Mouse (Mus musculus) kidney, embryonic 14.5 days (tissue): ENCODE measurements around the gene Gk5. TPM values are rescaled to one million over a fixed set of nuclear protein-coding genes. Genes with fewer than 3 reads are reported as not detected.

Experiments used
- ATAC-seq: fragments of 200-750 bp; cut with Nextera tagmentation; 2 replicates; pipeline ENCODE4 v1.8.0; 2017; ENCODE audit warnings: moderate number of reproducible peaks, mild to moderate bottlenecking, moderate TSS enrichment, moderate library complexity; ENCODE audit not compliant: low FRiP score, low TSS enrichment
- H3K27ac ChIP-seq: fragments of 300-500 bp; sonication (generic); 2 replicates; pipeline ENCODE4 v1.5.1; 2014; ENCODE audit warnings: low read depth, mild to moderate bottlenecking, low read length, moderate library complexity, mixed read lengths
- H3K27me3 ChIP-seq: fragments of 300-500 bp; sonication (generic); 2 replicates; pipeline ENCODE4 v1.6.1; 2014; ENCODE audit warnings: mild to moderate bottlenecking, low read length; ENCODE audit not compliant: control insufficient read depth, insufficient read depth
- H3K36me3 ChIP-seq: fragments of 300-500 bp; sonication (generic); 2 replicates; pipeline ENCODE4 v1.6.1; 2014; ENCODE audit warnings: low read length, mixed read lengths; ENCODE audit not compliant: control insufficient read depth, insufficient read depth
- H3K4me1 ChIP-seq: fragments of 300-500 bp; sonication (generic); 2 replicates; pipeline ENCODE4 v1.6.1; 2014; ENCODE audit warnings: low read length, mixed read lengths; ENCODE audit not compliant: control insufficient read depth, insufficient read depth
- H3K4me2 ChIP-seq: fragments of 300-500 bp; sonication (generic); replicated peaks from 2 replicates; pipeline ENCODE4 v1.6.1; 2014; ENCODE audit warnings: low read depth, mild to moderate bottlenecking, low read length
- H3K4me3 ChIP-seq: fragments of 300-500 bp; sonication (generic); 2 replicates; pipeline ENCODE4 v1.5.1; 2014; ENCODE audit warnings: mild to moderate bottlenecking, low read length
- H3K9ac ChIP-seq: fragments of 300-500 bp; sonication (generic); 2 replicates; pipeline ENCODE4 v1.6.1; 2014; ENCODE audit warnings: low read depth, mild to moderate bottlenecking, low read length, moderate library complexity
- H3K9me3 ChIP-seq: fragments of 300-500 bp; sonication (generic); 2 replicates; pipeline ENCODE4 v1.6.1; 2016; ENCODE audit warnings: low read length; ENCODE audit not compliant: control insufficient read depth
- WGBS: fragments of 180-500 bp; shearing (Covaris S2); extraction: QIAGEN DNeasy Blood & Tissue Kit; methylation state at CpG from one replicate; pipeline ENCODE4 v1.1.7; 2014; 5-methylcytosine and 5-hydroxymethylcytosine counted together
- polyA plus RNA-seq: library from polyadenylated mRNA; unstranded; fragments of >200 nt; fragmentation: Nextera tagmentation; extraction: Ambion mirVana; gene quantifications from 2 replicates; pipeline ENCODE4 v1.2.1, GENCODE M21; 2014

Gene Gk5
- polyA plus RNA-seq, 1 experiment from 2014 or later, result 6.8 TPM

DNA sequence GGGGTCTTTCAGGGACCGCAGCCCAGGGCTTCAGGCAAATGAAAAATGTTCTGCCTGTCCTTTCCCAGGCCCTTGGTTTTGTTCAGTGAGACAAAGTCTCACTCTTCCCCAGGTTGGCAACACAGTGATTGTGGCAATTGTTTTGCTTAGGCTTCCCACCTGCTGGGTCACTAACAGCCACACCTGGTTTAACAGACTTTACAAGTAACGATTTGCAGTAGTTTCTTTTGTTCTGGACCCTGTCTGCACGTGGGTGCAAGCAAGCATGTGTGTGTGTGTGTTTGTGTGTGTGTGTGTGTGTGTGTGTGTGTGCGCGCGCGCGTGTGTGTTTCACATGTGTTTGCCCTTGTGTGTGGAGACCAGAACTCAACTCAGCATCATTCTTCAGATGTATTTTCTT lies 16.3 kb upstream of the Gk5 start:
- no peak for ATAC-seq
- no peaks in the 10 kb centered on the region for H3K4me1 ChIP-seq
- H3K27ac ChIP-seq, result no peak overlapping the region
- H3K9ac ChIP-seq, result no peak overlapping the region
- H3K36me3 ChIP-seq, result no peaks in the 10 kb centered on the region
- H3K27me3 ChIP-seq, result no peaks in the 10 kb centered on the region
- H3K9me3 ChIP-seq, result peaks cover 19% of the 10 kb centered on the region
- H3K4me2 ChIP-seq, result no peak overlapping the region
- WGBS, result 91% methylated on average over 8 of the region's 8 CpGs
- no peak overlapping the region for H3K4me3 ChIP-seq

DNA sequence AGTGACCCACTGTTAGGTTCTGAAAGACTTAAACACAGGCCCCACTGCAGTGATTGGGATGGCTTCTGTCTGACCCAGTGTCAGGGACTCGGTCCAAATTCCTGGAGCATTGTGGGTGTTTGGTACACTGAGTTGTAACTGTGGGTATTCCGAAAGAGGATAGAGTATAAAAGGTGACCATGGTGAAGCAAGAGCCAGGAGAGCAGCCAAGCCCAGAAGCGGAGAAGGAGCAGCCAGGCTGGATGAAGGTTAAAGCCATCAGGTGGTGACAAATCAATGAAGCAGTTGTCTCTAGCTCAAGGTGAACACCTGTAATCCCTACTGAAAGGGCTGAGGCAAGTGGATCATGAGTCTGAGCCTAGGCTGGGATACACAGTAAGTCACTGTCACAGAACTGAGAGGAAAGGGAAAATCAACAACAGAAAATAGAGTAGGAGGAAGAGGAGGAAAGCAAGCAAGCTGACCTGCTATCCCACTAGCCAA lies 6.2 kb upstream of the Gk5 start:
- no peaks in the 10 kb centered on the region for H3K9me3 ChIP-seq
- H3K4me3 ChIP-seq, result no peak overlapping the region
- H3K9ac ChIP-seq, result no peak overlapping the region
- no peak overlapping the region for H3K27ac ChIP-seq
- H3K36me3 ChIP-seq, result no peaks in the 10 kb centered on the region
- H3K4me1 ChIP-seq, result no peaks in the 10 kb centered on the region
- ATAC-seq, result no peak
- H3K4me2 ChIP-seq, result no peak overlapping the region
- H3K27me3 ChIP-seq, result no peaks in the 10 kb centered on the region
- 82% methylated on average over 3 of the region's 3 CpGs for WGBS

DNA sequence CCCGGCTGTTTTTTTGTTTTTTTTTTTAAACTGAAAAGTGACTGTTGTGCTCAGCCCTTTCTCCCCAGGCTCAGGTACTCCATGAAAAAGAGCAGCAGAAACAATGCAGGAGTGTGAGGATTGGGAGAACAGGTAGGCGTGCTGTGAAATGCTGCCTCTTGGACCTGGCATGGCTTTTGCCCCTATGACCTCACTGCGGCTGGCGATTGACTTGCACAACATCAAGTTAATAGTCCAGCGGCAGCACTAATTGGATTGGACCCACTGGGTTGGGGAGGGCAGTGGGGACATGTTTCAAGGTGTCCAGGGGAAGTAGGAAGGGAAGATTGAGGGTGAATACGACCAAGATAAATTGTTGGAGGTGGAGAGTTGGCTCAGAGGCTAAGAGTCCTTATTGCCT lies 2.4 kb upstream of the Gk5 start:
- no peak overlapping the region for H3K4me3 ChIP-seq
- H3K4me2 ChIP-seq, result no peak overlapping the region
- H3K27me3 ChIP-seq, result no peaks in the 10 kb centered on the region
- H3K4me1 ChIP-seq, result 0 out of 2 replicates have a peak, but pooled peaks cover 5% of the 10 kb centered on the region
- H3K36me3 ChIP-seq, result no peaks in the 10 kb centered on the region
- no peak overlapping the region for H3K27ac ChIP-seq
- H3K9me3 ChIP-seq, result no peaks in the 10 kb centered on the region
- 87% methylated on average over 6 of the region's 6 CpGs for WGBS
- H3K9ac ChIP-seq, result no peak overlapping the region
- no peak for ATAC-seq

DNA sequence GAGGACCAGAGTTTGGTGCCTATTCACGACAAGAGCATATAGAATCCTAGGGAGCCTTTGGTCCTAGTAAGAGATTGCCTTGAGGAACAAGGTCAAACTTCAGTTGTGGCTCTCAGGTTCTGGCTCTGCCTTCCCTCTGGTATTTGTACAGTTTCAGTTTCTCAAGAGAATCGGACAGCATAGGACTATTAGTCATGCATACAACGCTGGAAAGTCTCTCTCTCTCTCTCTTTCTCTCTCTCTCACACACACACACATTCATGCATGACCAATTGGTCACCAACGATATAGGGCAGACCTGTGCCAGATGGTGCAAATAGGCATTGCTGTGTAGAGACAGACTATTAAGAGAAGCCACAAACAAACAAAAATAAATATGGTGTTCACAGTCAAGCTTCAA lies 946 bp upstream of the Gk5 start:
- H3K4me1 ChIP-seq, result 0 out of 2 replicates have a peak, but pooled peaks cover 5% of the 10 kb centered on the region
- no peaks in the 10 kb centered on the region for H3K36me3 ChIP-seq
- ATAC-seq, result no peak
- H3K9ac ChIP-seq, result no peak overlapping the region
- WGBS, result 68% methylated on average over 4 of the region's 4 CpGs
- peak overlapping the region; percentile 85 for H3K4me2 ChIP-seq
- no peak overlapping the region for H3K27ac ChIP-seq
- no peaks in the 10 kb centered on the region for H3K9me3 ChIP-seq
- H3K4me3 ChIP-seq, result peak overlapping the region; percentile 55; the same call in 1 of the 2 replicates
- H3K27me3 ChIP-seq, result no peaks in the 10 kb centered on the region

DNA sequence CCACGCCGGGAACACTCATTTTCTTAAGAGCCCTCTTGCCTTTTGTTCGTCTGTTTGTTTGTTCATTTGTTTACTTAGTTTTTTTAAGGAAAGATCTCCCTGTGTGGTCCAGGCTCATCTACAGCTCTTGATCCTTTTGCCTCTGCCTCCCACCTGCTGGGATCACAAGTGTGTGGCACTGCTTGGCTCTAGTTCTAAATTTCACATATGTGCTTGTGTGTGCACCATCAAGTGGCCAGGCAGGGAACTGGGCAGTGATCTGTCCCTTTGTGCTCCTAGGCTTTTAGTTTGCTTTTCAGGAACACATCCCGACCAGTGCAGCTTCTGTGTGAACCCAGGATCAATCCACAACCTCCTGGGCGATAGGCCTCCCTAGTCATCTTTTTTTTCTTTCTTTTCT lies 8.8 kb downstream of the Gk5 start:
- H3K36me3 ChIP-seq, result no peaks in the 10 kb centered on the region
- no peaks in the 10 kb centered on the region for H3K4me1 ChIP-seq
- no peaks in the 10 kb centered on the region for H3K9me3 ChIP-seq
- H3K27me3 ChIP-seq, result no peaks in the 10 kb centered on the region
- WGBS, result 56% methylated on average over 5 of the region's 5 CpGs
- no peak for ATAC-seq
- no peak overlapping the region for H3K9ac ChIP-seq
- no peak overlapping the region for H3K4me3 ChIP-seq
- no peak overlapping the region for H3K27ac ChIP-seq
- H3K4me2 ChIP-seq, result no peak overlapping the region

DNA sequence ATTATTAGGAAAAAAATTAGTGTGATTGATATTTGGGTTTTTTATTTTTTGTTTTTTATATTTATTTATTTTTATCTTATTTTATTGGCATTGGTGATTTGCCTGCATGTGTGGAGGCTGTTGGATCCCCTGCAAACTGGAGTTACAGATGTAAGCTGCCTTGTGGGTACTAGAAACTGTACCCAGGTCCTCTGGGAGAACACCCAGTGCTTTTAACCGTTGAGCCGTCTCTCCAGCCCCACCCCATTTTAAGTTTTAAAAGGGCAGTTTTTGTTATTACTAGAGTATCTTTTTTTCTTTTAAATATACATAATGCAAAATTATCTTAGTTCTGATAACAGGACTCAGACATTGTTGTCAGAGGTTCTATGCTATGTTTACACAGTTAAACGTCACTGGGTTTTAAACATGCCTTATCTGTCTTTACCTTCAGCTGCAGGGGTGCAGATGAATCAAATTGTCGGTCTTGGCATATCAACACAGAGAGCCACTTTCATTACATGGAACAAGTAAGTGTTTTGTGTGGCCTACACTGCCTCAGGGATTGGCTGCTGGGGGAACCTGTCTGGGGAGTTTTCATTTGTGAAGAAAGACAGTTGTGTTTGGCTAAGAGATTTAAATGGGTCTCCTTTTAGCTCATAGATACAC lies 13.9 kb downstream of the Gk5 start:
- 63% methylated on average over 4 of the region's 4 CpGs for WGBS
- H3K4me2 ChIP-seq, result no peak overlapping the region
- ATAC-seq, result no peak

DNA sequence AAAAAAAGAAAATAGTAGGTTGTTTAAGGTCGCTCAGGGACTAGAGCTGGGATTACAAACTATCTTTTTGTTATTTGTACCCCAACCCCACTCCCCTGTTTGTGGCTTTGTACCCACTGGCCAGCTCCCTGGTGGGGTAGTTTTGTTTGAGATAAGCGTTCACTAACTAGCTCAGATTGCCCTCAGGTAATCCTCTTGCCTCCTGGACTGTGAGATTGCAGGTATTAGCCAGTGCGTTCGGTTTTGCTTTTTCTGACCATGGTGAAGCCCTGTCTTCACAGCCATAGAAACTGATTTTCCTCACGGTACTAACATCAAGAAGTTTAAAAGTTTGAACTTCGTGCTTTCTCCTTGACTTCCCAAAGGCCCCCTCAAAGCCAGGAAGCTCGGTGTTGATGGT lies 15.3 kb downstream of the Gk5 start:
- ATAC-seq, result no peak
- Histone ChIP-seq H3K27me3 (no peaks in the 10 kb centered on the region), H3K4me3 (no peak overlapping the region), H3K9ac (no peak overlapping the region), H3K4me2 (no peak overlapping the region), H3K36me3 (no peaks in the 10 kb centered on the region), H3K9me3 (no peaks in the 10 kb centered on the region), H3K4me1 (no peaks in the 10 kb centered on the region), H3K27ac (no peak overlapping the region; the same call in 1 of the 2 replicates)
- 85% methylated on average over 7 of the region's 7 CpGs for WGBS

More for the DNA sequence above, 13.9 kb downstream of the Gk5 start:
- H3K4me1 ChIP-seq, result no peaks in the 10 kb centered on the region
- H3K27me3 ChIP-seq, result no peaks in the 10 kb centered on the region
- H3K9me3 ChIP-seq, result no peaks in the 10 kb centered on the region
- H3K36me3 ChIP-seq, result no peaks in the 10 kb centered on the region
- H3K4me3 ChIP-seq, result no peak overlapping the region
- no peak overlapping the region for H3K27ac ChIP-seq
- H3K9ac ChIP-seq, result no peak overlapping the region

DNA sequence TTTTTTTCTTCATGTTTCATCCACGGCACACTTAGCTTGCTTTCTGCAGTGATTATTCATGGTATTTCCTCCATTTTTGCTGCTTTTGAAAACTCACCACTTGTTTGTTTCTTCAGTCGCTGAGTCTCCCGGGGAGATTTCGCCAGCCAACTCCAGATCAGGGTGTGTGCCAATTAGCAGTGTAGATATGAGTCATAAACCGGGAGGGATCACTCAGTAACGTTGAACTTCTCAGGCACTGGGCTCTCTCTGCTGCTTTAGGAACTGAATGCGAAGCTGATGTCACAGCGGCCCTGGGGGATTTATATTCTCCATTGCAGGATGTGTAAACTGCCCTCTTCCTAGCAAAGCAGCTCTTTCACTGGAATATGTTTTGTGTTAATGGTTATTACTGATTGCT lies 15.8 kb downstream of the Gk5 start:
- H3K4me3 ChIP-seq, result no peak overlapping the region
- no peak for ATAC-seq
- WGBS, result 67% methylated on average over 8 of the region's 8 CpGs

DNA sequence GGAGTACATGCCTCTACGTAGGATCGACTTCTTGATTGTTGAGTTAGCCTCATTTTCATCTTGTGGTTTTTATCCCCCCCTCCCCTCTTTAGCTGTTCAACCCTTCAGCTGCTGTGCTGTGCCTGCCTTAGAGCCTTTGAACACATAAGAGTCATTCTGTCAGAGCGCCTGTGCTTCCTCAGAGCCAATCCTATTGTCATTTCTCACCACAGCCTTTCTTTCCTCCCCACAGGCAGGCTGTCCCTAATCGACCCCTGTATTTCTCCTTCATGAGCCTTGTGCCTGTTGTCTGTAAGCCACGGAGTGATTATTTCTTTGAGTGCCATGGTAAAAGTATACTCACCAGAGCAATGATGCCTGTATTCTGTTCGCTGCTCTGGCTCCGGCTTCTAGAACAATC lies 16.3 kb downstream of the Gk5 start:
- Histone ChIP-seq H3K4me1 (no peaks in the 10 kb centered on the region), H3K9me3 (no peaks in the 10 kb centered on the region), H3K4me3 (no peak overlapping the region), H3K9ac (no peak overlapping the region), H3K36me3 (no peaks in the 10 kb centered on the region), H3K4me2 (no peak overlapping the region), H3K27me3 (no peaks in the 10 kb centered on the region), H3K27ac (no peak overlapping the region)
- WGBS, result 80% methylated on average over 7 of the region's 7 CpGs
- no peak for ATAC-seq

More for the DNA sequence above, 15.8 kb downstream of the Gk5 start:
- no peaks in the 10 kb centered on the region for H3K4me1 ChIP-seq
- no peak overlapping the region for H3K4me2 ChIP-seq
- H3K9me3 ChIP-seq, result no peaks in the 10 kb centered on the region
- H3K36me3 ChIP-seq, result no peaks in the 10 kb centered on the region
- no peak overlapping the region; the same call in 1 of the 2 replicates for H3K27ac ChIP-seq
- H3K9ac ChIP-seq, result no peak overlapping the region
- H3K27me3 ChIP-seq, result no peaks in the 10 kb centered on the region
